Mouse (Mus musculus) cerebellum, adult (tissue): ENCODE measurements around the gene Cebpa.
A peak's percentile ranks its signal among the peaks of the same experiment; 100 is the strongest.

Source experiments
- ATAC-seq: cut with Nextera tagmentation; 2 replicates; pipeline ENCODE4 v1.9.2; 2017; ENCODE audit warnings: mild to moderate bottlenecking, moderate library complexity, mixed read lengths; ENCODE audit not compliant: insufficient number of reproducible peaks, low FRiP score, low TSS enrichment

The Cebpa gene

DNA sequence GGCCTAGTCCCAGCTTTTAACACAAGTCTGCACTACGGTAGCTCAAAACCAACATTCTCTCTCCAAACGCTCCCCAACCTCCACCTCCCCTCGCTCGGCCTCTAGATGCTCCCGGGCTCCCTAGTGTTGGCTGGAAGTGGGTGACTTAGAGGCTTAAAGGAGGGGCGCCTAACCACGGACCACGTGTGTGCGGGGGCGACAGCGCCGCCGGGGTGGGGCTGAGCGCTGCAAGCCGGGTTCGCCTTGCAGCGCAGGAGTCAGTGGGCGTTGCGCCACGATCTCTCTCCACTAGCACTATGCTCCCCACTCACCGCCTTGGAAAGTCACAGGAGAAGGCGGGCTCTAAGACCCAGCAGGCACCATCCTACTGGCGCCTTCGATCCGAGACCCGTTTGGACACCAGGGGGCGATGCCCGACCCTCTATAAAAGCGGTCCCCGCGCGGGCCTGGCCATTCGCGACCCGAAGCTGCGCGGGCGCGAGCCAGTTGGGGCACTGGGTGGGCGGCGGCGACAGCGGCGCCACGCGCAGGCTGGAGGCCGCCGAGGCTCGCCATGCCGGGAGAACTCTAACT, at the start of gene Cebpa:
Cebpa (plus strand) TSS at position 453 of the 573 bp plus-strand sequence.
- ATAC-seq: peak; percentile 77

DNA sequence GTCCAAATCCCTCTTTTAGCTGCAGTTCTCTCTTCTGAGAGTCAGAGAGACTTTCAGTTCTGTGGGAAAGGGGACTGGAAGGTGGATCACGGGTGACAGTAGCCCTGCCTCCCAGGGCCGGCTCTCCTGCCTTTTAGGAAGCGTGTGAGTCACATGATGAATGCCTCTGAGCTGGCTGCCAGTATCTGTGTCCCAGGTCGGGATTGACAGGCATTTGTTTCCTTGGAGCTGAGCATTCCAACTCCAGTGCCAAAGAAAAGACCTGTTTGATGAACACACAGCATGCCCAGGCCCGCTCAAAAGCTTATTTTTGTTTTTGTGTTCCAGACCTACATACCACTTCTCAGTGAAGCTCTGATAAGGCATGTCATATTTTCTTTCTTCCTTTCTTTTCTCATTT, 42.4 kb upstream of the Cebpa start:
- no peak for ATAC-seq

DNA sequence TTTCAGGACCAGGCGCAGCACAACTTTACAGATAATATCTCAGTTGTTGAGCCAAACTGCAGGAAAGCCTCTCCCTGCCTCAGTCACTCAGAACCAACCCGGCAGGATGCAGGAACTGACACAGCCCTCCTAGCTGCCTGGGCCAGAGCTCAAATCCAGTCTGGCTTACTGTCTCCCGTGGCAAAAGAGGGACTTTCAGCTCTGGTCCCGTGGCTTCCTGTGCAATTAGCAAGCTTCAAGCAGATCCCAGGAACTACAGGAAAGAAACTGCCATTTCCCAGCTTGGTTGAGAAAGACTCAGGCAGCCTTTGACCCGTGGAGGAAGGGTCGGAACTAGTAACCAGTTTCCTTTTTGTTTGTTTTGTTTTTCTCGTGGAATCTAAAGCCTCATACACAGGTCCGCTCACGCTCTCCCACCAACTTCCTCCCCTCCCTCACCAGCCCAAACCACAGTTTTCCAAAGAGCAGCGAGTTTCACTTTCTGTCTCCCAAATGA, 38.2 kb upstream of the Cebpa start:
- no peak for ATAC-seq

DNA sequence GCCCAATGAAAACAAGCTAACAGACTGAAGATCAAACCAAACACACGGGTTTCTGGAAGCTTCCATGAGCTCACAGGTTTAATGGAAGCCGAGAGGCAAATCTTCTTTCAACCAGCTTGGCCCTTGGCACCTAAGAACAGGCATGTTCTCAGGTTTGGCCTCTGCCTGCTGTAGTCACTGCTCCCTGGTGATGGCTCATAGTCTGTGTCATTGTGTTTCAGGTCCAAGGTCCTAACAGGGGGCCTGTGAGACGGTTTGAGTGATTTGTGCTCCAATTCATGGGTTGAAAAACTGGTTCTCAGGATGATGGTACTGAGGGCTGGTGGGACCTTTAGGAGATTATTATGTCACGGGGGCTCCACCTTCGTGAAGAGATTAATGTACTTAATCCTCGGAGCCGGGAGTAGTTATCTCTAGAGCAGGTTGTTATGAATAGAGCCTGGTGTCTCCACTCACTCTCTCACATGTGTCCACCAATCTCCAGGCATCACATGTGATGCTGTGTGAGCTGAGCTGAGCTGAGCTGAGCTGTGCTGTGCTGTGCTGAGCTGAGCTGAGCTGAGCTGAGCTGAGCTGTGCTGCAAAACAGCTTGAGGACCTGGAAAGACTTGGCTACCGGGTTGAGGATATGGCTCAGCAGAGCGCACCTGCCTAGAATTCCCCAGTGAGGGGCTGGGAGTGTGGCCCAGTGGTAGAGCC, 37.5 kb upstream of the Cebpa start:
- ATAC-seq: no peak

DNA sequence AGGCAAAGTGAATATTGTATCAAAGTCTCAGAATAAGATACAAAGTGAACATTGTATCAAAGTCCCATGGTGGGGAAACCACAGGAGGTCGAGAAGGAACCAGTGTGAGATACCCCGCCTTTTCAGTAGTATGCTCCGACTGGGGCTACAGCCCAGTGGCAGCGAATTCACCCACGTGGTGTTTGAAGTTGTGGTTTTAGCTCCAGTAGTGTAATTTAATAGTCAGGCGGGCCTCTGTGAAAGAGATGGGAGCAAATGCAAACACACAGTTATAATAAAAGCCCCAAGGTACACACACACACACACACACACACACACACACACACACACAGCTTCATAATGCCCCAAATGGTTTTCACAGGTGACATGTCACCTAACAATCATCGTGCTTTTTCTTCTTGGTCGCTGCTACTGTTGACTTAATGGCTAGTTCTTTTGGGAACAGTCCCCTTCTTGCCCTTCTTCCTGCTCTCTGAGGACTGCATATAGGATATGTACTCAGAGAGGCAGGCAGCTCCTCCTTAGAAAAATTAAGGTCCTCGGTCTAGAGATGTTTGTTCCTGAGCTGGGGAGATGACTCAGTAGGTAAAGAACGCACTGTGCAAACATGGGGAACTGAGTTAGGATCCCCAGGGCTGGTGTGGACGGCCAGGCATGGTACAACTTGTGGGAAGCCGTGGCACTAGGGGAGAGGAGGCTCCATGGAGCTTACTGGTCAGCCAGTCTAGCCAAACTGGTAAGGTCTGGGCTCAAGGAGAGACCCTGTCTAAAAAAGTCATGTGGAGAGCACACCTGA, 34.3 kb upstream of the Cebpa start:
- no peak for ATAC-seq

DNA sequence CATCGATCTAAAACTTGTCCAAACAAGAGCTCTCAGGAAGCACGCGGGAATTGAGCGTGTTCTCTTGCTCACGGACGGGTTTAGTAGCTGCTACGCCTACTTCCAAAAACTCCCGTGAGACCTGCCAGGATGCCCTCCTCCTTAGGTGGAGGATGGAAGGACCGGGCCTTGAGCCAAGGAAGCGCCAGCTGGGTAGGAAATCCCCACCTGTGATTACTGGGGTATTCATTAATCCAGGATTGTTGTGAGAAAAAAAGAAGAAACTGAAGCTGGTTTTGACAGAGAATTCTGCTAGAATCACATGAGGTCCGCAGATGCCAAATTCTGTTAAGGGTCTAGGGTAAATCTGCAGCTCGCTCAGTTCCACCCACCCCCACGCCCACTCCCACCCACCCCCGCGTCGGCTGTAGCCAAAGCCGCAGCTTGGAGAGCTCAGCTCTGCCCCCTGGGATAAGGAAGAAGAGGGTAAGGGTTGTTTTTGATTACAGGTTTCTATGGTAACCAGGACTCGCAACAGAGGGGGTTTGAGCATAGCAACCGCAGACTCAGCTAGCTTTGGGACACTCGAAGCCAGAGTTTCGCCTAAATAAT, 32.7 kb upstream of the Cebpa start:
- no peak for ATAC-seq

DNA sequence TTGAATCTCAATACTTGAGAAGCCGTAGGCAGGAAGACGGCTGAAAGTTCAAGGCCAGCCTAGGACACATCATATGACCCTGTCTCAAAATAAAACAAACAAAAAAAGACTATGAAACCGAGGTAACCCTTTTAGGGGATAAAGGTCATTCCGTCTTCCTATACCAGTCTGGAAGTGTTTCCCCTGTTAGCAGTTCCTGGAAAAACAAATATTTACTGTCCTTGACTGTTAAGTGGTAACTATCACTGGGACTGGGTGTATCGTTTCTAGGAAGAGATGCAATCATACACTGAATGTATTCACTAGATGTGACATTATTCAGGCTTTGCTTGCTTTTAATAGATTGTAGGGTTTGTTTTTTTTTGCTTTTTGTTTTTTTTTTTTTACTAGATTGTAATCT, 28.5 kb upstream of the Cebpa start:
- ATAC-seq: no peak

DNA sequence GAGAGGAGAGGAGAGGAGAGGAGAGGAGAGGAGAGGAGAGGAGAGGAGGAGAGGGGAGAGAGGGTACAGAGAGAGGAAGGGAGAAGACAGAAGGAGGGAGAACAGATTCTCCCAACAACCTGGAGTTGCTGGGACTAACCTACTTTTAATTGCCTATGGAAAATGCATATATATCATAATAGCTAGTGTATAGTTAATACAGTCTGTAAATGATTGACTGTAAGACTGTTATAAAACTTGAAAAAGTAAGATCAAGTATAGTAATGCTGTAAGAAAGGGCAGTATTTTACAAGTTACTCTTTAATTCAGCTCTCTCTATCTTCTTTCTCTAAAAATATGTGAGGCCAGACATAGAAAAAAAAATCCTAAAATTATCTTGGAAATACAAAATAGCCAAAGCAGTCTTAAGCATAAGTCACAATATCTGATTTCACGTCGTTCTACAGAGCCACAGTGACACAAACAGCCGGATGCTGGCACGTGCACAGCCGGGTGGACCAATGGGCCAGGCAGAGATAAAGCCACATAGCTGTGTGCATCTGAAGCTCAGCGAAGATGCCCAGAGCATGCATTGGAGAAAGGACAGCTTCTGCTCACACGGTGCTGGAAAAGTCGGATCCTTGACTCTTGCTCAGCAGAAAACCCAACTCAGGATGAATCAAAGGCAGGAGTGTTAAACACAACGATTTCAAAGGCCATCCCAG, 24.0 kb upstream of the Cebpa start:
- ATAC-seq: no peak

DNA sequence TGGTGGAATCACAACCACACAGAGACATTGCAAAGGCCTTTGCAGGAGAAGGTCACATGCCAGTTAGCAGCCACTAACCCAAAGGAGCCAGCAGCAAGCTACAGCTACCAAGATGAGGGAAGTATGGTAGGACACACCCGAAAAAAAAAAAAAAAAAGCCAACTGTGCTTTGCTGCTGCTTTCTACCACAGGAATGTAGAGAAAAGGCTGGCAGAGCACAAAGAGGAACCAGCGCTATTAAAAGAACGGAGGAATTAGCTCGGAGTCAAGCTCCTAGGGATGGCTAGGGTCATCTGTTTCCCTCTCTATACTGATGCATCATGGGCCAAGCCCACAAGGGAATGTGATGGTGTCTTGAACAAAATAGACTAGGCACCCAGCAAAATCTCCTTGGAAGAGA, 20.3 kb upstream of the Cebpa start:
- no peak for ATAC-seq

DNA sequence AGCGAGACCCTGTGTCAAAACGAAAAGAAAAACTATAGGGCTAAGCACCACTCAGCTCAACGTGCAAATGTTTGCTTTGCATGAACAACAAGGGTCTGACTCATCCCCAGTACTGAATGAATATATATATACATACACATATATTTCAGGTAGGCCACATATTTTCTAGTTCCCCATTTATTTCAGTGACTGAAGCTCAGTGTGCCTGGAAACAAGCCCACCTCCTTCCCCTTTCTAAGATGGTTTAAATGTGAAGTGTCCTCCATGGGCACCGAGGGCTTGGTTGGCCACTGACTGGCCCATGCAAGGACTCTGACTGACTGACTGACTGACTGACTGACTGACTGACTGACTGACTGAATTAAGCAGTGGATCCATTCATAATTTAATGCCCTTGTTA, 19.6 kb upstream of the Cebpa start:
- ATAC-seq: no peak

DNA sequence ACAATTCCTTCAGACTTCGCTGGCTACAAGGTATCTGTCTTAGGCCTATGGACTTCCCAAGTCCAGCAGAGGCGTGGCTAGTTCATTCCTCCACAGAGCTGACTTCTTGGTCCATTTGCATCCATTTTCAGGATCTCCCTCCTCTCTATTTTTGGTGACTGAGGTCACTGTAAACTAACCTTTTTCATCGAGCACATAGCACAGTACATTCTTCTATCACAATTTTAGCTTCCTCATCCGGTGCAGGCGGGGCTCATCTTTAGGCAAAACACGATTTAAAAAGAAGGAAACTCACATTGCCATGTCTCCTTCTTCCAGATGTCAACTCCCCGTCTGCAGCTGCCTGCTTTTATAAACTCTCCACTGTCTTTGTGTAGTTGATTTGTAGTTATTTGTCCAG, 12.5 kb upstream of the Cebpa start:
- no peak for ATAC-seq

DNA sequence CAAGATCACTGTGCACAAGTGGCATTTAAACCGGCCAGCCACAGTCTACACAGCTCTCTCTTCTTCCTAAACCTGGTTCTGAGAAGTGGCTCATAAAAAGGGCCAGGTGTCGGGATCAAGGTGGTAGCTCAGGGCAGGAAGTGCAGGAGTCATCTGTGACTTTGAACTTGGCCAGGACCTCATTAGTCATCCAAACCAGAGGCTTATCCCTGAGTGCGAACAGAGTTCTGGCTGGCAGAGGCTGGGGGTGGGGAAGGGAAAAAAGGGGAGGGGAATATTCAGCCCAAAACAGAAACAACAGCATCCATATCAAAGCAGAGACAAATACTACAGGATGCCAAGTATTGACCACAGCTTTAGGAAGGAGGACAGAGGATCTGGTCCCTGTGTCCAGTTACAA, 11.5 kb upstream of the Cebpa start:
- ATAC-seq: no peak

DNA sequence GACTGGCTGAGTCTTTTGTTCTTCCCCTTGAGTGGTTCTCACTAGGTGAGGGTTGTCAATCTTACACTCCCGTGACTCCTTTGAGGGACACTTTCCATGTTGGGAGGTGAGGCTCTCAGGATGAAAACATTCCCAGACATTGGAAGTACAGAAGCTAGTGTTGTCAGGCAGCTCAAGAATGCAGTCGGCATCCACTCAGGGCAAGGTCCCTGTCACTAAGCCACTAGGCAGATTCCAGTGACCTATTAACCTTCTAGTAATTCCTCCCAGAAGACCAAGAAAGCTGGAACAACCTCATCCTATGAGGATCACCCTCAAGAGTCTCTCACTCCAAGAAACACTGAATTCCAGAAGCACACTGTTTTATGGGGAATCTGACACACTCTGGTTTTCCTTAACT, 11.0 kb upstream of the Cebpa start:
- ATAC-seq: no peak

DNA sequence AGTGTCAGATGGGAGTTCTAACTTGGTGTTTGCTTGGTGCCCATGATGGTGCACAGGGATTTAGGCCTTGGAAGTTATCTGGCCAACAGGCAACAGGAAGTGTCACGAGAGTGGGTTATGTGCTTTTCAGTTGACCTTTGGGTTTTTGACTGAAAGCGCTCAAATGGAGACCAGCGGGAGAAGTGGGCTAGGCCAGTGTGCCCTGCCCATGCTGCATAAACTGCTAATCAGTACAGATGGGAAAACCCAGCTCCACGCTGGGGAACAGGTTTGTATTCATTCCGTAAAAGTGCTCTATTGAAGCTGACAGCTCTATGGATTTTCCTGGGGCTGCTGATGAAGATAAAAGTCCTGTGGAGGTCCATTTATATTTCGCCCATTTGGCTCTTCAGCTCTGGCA, 10.4 kb upstream of the Cebpa start:
- ATAC-seq: no peak

DNA sequence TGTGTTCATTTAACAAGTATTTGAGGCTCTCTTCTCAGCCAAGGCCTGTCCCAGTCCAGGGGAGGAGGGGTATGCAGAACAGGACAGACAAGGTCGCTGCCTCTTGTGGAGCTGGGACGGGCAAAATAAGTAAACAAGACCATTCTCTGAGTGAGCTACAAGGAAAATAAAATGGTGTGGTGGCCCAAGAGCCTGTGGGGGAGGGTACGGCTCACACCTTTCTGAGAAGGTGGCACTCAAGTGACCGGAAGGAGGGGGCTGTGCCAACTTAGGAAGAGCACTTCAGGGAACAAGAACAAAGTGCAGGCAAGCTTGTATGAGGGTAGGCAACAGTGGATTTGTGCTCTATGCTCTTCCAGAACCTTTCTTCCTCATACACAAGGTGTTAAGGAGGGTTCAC, 6.0 kb upstream of the Cebpa start:
- ATAC-seq: no peak

DNA sequence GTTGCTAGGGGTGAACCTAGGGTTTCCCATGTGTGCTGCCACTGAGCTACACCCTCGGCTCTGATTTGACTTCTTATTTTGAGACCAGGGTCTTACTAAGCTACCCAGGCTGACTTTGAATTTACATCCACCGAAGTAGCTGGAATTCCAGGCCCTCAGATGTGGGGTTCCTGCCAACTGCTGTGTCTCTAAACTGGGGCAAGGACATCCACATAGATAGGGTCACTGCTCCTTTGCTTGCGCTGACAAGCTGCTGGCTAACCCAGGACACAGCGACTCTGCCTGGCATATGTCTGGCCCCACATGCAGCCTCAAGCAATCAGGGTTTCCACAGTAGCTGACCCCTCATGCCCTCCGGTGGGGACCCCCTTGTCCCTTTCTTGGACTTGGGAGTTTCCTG, 5.4 kb upstream of the Cebpa start:
- no peak for ATAC-seq

DNA sequence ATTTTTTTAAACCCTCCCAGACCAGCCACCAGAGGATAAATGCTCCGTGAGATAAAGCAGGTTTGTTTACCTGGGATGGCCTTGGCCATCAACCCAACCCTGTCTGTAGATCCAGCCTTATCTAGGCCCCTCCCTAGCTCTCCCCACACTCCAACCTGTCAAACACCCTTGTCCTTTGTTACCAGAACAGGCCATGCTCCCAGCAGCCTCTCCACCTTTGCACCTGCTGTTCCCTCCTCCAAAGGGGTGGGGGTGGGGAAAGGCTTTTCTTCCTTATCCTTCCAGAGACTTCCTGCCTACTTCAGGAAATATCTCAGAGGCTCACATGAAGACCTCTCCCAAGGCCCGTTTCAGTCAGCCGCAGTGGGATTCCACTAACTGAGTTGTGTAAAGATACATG, 2.6 kb upstream of the Cebpa start:
- ATAC-seq: no peak

DNA sequence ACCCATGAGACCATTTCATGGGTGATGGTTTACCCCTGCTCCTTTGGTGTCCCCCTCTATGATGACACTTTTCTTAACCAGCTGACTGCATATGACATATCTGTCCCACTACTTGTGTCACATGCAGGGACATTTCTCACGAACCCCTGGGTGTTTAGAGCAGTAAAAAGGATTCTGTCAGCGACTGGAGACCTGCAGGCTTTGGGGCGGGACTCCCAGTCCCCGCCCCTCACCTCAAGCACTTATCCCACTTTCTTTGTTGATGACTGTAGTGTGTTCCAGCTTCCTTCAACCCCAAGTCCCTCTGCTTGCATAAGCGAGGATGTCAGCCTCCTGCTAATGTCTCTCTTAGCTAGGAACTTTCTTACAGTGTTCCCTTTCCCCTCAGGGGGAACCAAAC, 2.0 kb upstream of the Cebpa start:
- no peak for ATAC-seq

DNA sequence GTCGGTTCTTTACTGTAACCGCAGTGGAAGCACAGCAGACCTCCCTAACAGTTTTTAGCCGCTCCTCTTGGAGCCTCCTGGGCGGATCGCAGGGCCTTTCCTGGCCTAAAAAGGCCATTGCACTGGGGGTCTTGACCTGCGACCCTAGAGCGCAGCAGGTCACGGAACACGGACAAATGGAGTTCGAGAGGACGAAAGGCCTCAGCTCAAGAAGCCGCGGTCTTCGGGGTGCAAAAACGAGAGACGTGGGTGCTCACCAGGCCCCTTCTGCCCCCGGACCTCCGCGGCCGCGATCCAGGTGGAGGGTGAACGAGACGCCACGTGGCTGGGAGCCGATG, 1.4 kb upstream of the Cebpa start:
- no peak for ATAC-seq

DNA sequence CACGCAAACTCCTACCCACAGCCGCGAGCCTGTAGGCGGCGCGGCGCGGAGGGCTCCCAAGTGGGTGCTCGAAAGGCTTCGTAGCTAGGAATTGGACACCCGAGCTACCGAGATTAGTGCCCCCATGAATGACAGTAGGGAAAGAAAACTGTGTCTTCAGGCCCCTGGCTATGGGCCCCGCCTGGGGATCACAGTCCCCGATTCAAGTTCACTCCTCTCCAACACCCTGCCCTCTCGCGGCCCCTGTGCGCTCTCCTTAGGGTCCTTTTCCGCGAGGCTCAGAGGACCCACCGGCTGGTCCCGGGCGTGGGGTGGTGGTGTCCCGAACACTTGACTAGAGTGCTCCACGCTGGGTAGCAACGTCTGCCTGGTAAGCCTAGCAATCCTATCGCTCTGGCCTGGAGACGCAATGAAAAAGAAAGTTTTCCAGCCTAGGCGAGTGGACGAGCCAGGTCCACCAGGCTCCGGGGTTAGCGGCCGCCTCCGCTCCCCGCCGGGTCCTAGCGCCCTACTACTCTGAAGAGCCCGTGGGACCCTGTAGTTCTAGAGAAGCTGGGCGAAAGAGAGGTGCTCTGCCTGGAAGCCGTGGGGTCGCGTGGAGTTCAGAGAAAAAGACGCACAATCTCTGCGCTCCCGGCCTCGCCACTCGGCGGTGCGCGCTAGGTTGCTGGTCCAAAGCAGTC, 853 bp upstream of the Cebpa start:
- ATAC-seq: 0 out of 2 replicates have a peak, but pooled peaks have one; percentile 18
